7 mouse cellular contexts compared by ENCODE assay signal in genomic region chr1:63994248-63995136, GRCm38 (mm10).
DNase-seq lines count a peak whose midpoint lies in the region; ATAC-seq lines count a peak whose summit lies in the region.

No protein-coding gene starts in this region.

- H3K4me1 ChIP-seq in intestine, embryonic 14.5 days (replicated peaks; ENCODE audit: control insufficient read depth, insufficient read depth, low read length): peaks cover 12% of the 10 kb centered on the region; the same call in 1 of the 2 replicates
- peaks cover 28% of the 10 kb centered on the region for H3K4me1 ChIP-seq in limb, embryonic 10.5 days
- peaks cover 25% of the 10 kb centered on the region for H3K4me1 ChIP-seq in neural tube, embryonic 12.5 days

- H3K27ac ChIP-seq in intestine, embryonic 14.5 days (ENCODE audit: low read depth): peak overlapping the region; percentile 70; the same call in 1 of the 2 replicates
- peak overlapping the region; percentile 77 for H3K27ac ChIP-seq in limb, embryonic 10.5 days
- H3K27ac ChIP-seq in neural tube, embryonic 12.5 days: no peak overlapping the region

- no peaks in the 10 kb centered on the region for H3K9me3 ChIP-seq in intestine, embryonic 14.5 days (ENCODE audit: control insufficient read depth, low read length)
- no peaks in the 10 kb centered on the region for H3K9me3 ChIP-seq in limb, embryonic 10.5 days (replicated peaks)
- no peaks in the 10 kb centered on the region for H3K9me3 ChIP-seq in neural tube, embryonic 12.5 days

- no peak overlapping the region for H3K4me3 ChIP-seq in intestine, embryonic 14.5 days (ENCODE audit: low read depth, low read length)
- peak overlapping the region; percentile 26 for H3K4me3 ChIP-seq in limb, embryonic 10.5 days
- no peak overlapping the region for H3K4me3 ChIP-seq in neural tube, embryonic 12.5 days

- DNase-seq in Muller cell, postnatal 12 days (ENCODE audit: inconsistent ontology term): peak; percentile 54
- peak; percentile 29 for DNase-seq in adrenal gland, postnatal 25 days
- DNase-seq in frontal cortex, postnatal 10 days (ENCODE audit: low spot score in 2 of 2): peak; percentile 45 to 63
- DNase-seq in intestine, embryonic 14.5 days (ENCODE audit: low spot score): peak; percentile 60
- DNase-seq in limb, embryonic 10.5 days (ENCODE audit: low spot score): peak; percentile 49
- DNase-seq in ovary, postnatal 14 days (ENCODE audit: low spot score): no peak

- H3K9ac ChIP-seq in intestine, embryonic 14.5 days (ENCODE audit: low read length): no peak overlapping the region
- H3K9ac ChIP-seq in neural tube, embryonic 12.5 days: no peak overlapping the region

- ATAC-seq in intestine, embryonic 14.5 days (replicated peaks; ENCODE audit: low FRiP score, low TSS enrichment, low read depth): peak; percentile 65; the same call in 1 of the 2 replicates
- ATAC-seq in neural tube, embryonic 12.5 days (ENCODE audit: low FRiP score, low read depth): peak; percentile 86

- H3K27me3 ChIP-seq in intestine, embryonic 14.5 days (replicated peaks; ENCODE audit: control insufficient read depth, insufficient read depth, low read length): no peaks in the 10 kb centered on the region
- H3K27me3 ChIP-seq in limb, embryonic 10.5 days (ENCODE audit: low read depth, poor library complexity, severe bottlenecking): no peaks in the 10 kb centered on the region
- H3K27me3 ChIP-seq in neural tube, embryonic 12.5 days (replicated peaks): no peaks in the 10 kb centered on the region

- H3K36me3 ChIP-seq in intestine, embryonic 14.5 days (ENCODE audit: control insufficient read depth, insufficient read depth, low read length): no peaks in the 10 kb centered on the region
- no peaks in the 10 kb centered on the region for H3K36me3 ChIP-seq in limb, embryonic 10.5 days
- H3K36me3 ChIP-seq in neural tube, embryonic 12.5 days: no peaks in the 10 kb centered on the region

- H3K4me2 ChIP-seq in intestine, embryonic 14.5 days (ENCODE audit: low read length): no peak overlapping the region
- peak overlapping the region; percentile 39 for H3K4me2 ChIP-seq in neural tube, embryonic 12.5 days (replicated peaks)

- WGBS in intestine, embryonic 14.5 days: 30% methylated on average over 19 of the region's 19 CpGs
- 42% methylated on average over 19 of the region's 19 CpGs for WGBS in limb, embryonic 10.5 days
- 12% methylated on average over 19 of the region's 19 CpGs for WGBS in neural tube, embryonic 12.5 days
